Mouse (Mus musculus) megakaryocyte, embryonic 14.5 days (primary cell): Measurements from ENCODE around the gene Ctcf.

Experiments
- FLI1 ChIP-seq: IDR thresholded peaks from 2 replicates; pipeline ENCODE4 v1.6.1; 2012; ENCODE audit warnings: low read length, inconsistent platforms, mixed read lengths
- GATA1 ChIP-seq: IDR thresholded peaks from 3 replicates; pipeline ENCODE4 v1.6.1; 2012; ENCODE audit warnings: mixed read lengths, low read length, inconsistent platforms, borderline replicate concordance

DNA sequence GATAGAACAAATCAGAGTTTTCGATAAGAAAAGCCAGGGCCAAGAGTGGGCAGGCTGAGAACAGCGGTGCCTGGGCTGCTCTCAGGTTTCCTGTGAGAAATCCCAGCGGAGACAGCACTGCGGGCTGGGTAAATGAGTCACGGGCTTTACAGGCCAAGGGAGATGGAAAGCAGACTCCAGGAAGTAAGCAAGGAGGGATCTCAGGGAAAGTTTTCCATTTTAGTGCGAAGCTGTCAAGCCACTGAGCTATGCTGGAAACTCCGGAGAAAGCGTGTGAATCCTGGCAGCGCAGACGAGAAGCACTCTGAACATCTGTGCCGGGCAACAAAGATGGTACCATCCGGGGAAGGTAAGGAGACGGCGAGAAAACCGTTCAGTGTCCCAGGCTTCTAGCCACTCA is 42.5 kb upstream of the Ctcf start:
- no peak for TF ChIP-seq GATA1
- TF ChIP-seq FLI1, result no peak
